Mouse (Mus musculus) stomach, embryonic 16.5 days (tissue): Measurements from ENCODE around the gene Timp2. TPM values are rescaled to one million over a fixed set of nuclear protein-coding genes. Genes with fewer than 3 reads are reported as not detected.

Experiments used
- ATAC-seq: fragments of 200-750 bp; cut with Nextera tagmentation; 2 replicates; pipeline ENCODE4 v1.8.0; 2017; ENCODE audit warnings: moderate number of reproducible peaks, moderate TSS enrichment; ENCODE audit not compliant: insufficient read depth, low FRiP score
- H3K27ac ChIP-seq: fragments of 300-500 bp; sonication (generic); 2 replicates; pipeline ENCODE4 v1.5.1; 2014; ENCODE audit warnings: low read length
- H3K27me3 ChIP-seq: fragments of 300-500 bp; sonication (generic); 2 replicates; pipeline ENCODE4 v1.6.1; 2014; ENCODE audit warnings: low read length, control low read depth, mixed read lengths; ENCODE audit not compliant: control insufficient read depth, insufficient read depth
- H3K36me3 ChIP-seq: fragments of 300-500 bp; sonication (generic); 2 replicates; pipeline ENCODE4 v1.6.1; 2014; ENCODE audit warnings: low read length; ENCODE audit not compliant: control insufficient read depth, insufficient read depth
- H3K4me1 ChIP-seq: fragments of 300-500 bp; sonication (generic); 2 replicates; pipeline ENCODE4 v1.6.1; 2014; ENCODE audit warnings: low read length, control low read depth, mixed read lengths; ENCODE audit not compliant: control insufficient read depth, insufficient read depth
- H3K4me2 ChIP-seq: fragments of 300-500 bp; sonication (generic); 2 replicates; pipeline ENCODE4 v1.6.1; 2014; ENCODE audit warnings: low read depth, low read length, mixed read lengths
- H3K4me3 ChIP-seq: fragments of 300-500 bp; sonication (generic); replicated peaks from 2 replicates; pipeline ENCODE4 v1.5.1; 2014; ENCODE audit warnings: mild to moderate bottlenecking, low read length
- H3K9ac ChIP-seq: fragments of 300-500 bp; sonication (generic); 2 replicates; pipeline ENCODE4 v1.6.1; 2014; ENCODE audit warnings: low read length
- H3K9me3 ChIP-seq: fragments of 300-500 bp; sonication (generic); replicated peaks from 2 replicates; pipeline ENCODE4 v1.6.1; 2016; ENCODE audit warnings: low read length, control low read depth; ENCODE audit not compliant: control insufficient read depth
- WGBS: fragments of 180-500 bp; shearing (Covaris S2); extraction: QIAGEN DNeasy Blood & Tissue Kit; methylation state at CpG from one replicate; pipeline ENCODE4 v1.1.7; 2014; 5-methylcytosine and 5-hydroxymethylcytosine counted together
- polyA plus RNA-seq: library from polyadenylated mRNA; unstranded; fragments of >200 nt; fragmentation: Nextera tagmentation; extraction: Ambion mirVana; gene quantifications from 2 replicates; pipeline ENCODE4 v1.2.1, GENCODE M21; 2015

The Timp2 gene
- 66.5 and 66.7 TPM in 2 replicates for polyA plus RNA-seq

DNA sequence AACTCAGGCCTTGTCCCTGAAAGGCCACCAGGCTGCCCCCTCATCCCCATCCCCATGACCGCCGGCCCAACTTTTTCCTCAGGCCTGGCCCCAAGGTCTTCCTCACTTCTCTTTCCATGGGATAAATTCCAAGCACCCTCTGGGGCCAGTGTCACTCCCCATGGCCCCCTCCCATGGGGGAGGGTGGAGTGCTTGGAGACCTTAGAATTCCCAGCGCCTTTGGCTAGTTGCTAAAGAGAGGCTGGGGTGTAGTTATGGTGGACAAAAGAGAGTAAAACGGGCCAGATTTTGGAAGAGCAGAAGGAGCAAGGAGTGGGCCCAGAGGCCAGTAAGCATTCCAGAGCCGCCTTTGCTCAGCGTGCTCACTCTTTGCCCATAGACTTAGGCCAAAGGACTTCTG is at the start of gene Timp2:
TSS of gene Timp2 (minus strand) at position 101 of the 400 bp plus-strand sequence.
- H3K4me3 ChIP-seq = peak within 1 kb of the TSS; percentile 78
- H3K27ac ChIP-seq = peak within 1 kb of the TSS; percentile 90
- peak within 1 kb of the TSS; percentile 93 for H3K4me2 ChIP-seq
- peak within 1 kb of the TSS; percentile 95 for H3K9ac ChIP-seq
- WGBS = 40% methylated on average over 6 of the region's 6 CpGs
- no peaks in the 10 kb centered on the region for H3K9me3 ChIP-seq
- H3K4me1 ChIP-seq = peaks cover 25% of the 10 kb centered on the region
- H3K27me3 ChIP-seq = no peaks in the 10 kb centered on the region
- H3K36me3 ChIP-seq = no peaks in the 10 kb centered on the region
- no peak for ATAC-seq

DNA sequence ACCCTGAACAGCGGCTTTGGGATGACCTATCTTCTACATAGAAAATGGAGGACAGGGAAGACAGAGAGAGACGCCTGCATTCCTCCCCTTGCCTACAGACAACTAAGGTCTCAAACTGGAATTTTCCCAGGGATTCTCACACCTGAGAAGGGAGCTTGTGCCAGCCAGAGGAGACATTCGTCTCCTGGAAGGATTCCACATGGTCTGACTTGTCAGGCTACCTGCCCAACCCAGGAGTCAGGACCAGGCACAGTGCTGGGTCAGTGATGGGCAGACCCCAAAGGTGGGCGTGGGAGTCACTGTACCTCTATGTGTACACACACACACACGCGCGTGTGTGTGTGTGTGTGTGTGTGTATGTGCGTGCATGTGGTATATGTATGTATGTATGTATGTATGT is 49.8 kb upstream of the Timp2 start:
- no peaks in the 10 kb centered on the region for H3K9me3 ChIP-seq
- H3K27ac ChIP-seq = no peak overlapping the region
- no peak overlapping the region for H3K9ac ChIP-seq
- H3K4me2 ChIP-seq = no peak overlapping the region
- no peak for ATAC-seq
- H3K4me3 ChIP-seq = no peak overlapping the region
- peaks cover 3% of the 10 kb centered on the region; the same call in 1 of the 2 replicates for H3K36me3 ChIP-seq
- 90% methylated on average over 8 of the region's 8 CpGs for WGBS
- no peaks in the 10 kb centered on the region for H3K27me3 ChIP-seq
- H3K4me1 ChIP-seq = peaks cover 23% of the 10 kb centered on the region

DNA sequence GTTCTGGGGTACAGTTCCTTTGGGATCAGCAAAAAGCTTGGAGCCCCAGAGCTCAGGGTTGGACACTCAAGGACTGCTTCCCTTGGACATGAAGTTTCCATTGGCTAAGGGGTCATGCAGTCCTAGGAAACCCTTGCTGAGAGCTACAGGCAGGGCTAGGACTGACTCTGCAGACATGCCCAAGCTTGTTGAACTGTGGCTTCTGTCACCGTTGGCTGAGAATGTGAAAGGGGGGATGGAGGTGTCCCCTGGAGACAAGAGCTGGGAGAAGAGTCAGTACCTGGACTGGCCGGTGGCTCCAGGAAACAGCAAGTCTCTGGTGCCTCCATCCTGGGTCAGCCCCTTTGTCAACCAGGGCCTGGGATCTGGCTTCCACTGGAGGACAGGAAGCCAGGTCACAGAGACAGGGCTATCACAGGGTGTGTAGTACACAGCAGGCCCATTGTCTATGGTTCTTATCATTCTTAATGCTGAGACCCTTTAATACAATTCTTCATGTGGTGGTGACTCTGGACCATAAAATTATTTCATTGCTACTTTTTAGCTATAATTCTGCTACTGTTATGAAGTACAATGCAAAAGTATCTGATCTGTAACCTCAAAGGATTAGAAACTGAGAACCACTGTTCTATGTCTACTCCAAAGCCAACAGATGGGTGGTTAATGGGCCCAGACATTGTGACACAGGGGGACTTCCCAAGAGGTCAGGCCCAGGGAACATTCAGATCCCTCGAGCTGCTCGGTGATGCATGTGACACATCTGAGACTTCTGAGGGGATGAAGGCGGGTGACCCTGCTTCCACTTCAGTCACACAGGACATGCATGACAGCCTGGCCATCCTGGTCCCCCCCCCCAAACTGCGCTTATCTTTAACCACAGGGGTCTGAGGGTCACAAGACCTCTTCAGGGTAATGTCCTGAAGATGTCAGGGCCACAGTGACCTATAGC is 48.7 kb upstream of the Timp2 start:
- WGBS = 78% methylated on average over 6 of the region's 6 CpGs
- H3K9me3 ChIP-seq = no peaks in the 10 kb centered on the region
- H3K27me3 ChIP-seq = no peaks in the 10 kb centered on the region
- no peak overlapping the region for H3K9ac ChIP-seq
- H3K4me1 ChIP-seq = peaks cover 28% of the 10 kb centered on the region
- H3K27ac ChIP-seq = no peak overlapping the region
- no peak for ATAC-seq
- H3K4me2 ChIP-seq = no peak overlapping the region
- H3K36me3 ChIP-seq = no peaks in the 10 kb centered on the region
- H3K4me3 ChIP-seq = no peak overlapping the region

DNA sequence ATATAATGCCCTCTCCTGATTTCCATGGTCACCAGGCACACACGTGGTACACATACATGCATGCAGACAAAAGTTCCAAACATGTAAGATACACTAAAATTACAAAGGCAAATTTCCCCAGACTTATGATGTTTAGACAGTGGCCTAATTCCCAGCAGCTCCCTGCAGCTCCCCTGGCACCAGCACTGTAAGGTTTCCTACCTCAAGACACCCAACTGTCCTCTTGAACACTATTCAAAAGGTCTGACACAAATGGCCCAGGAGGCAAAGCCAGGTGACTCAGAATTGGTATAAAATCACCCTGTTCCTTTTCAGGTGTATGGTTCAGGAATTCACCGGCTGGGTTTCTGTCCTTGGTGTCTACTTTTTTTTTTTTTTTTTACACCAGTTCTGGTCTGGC is 47.6 kb upstream of the Timp2 start:
- no peaks in the 10 kb centered on the region for H3K9me3 ChIP-seq
- no peak for ATAC-seq
- H3K27me3 ChIP-seq = no peaks in the 10 kb centered on the region
- 89% methylated on average over 2 of the region's 2 CpGs for WGBS
- H3K27ac ChIP-seq = no peak overlapping the region
- H3K9ac ChIP-seq = no peak overlapping the region
- H3K4me1 ChIP-seq = peaks cover 28% of the 10 kb centered on the region
- H3K36me3 ChIP-seq = no peaks in the 10 kb centered on the region
- no peak overlapping the region for H3K4me3 ChIP-seq
- H3K4me2 ChIP-seq = no peak overlapping the region

DNA sequence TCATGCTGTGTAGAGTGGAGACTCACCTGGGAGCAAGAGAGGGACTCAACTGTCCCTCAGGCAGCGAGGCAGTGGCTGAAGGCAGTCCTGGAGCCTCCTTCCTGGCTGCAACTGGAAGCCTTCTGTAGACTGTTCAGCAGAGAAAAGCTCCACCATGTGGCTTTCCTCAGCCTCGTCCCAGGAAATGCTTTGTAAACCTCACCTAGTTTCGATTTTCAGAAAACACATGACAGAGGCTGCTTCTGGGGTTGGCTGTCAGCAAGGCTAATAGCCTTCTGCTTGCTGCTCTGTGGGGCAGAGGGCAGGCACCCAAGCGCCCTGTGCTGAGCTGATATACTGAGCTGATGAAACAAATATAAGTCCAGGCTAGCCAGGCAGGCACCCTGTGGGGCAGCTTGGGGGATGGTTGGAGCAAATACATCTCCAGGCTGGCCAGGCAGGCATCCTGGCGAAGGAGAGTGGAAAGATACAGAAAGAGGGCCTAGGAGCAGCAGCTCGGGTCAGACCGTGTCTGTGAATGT is 46.3 kb upstream of the Timp2 start, which contains the start of gene Lgals3bp:
TSS of gene Lgals3bp (minus strand) at position 333 of the 521 bp plus-strand sequence.
- Histone ChIP-seq H3K4me3 (peak within 1 kb of the TSS; percentile 31), H3K27me3 (no peaks in the 10 kb centered on the region), H3K36me3 (no peaks in the 10 kb centered on the region), H3K4me1 (peaks cover 28% of the 10 kb centered on the region), H3K4me2 (peak within 1 kb of the TSS; percentile 52), H3K9ac (peak within 1 kb of the TSS; percentile 63), H3K9me3 (no peaks in the 10 kb centered on the region), H3K27ac (peak within 1 kb of the TSS; percentile 85)
- WGBS = 23% methylated on average over 7 of the region's 7 CpGs
- ATAC-seq = peak; percentile 76

DNA sequence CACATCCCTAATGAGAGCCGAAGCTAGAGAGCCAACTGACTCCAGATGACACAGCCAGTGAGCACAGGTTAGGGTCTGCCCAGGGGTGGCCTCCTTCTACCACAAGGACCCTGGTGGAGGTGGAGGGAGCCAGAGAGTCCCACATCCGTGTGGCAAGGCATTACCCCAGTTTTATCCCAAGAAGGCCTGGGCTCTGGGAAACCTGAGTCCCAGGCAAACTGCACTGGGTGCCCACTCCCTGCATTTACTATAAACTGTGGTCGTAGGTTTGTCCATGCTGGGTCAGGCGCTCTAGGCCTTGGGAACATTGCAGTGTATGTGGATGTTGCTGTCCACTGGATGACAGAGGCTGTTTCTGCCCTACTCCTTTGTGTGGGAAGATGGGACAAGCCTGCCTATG is 45.7 kb upstream of the Timp2 start:
- no peaks in the 10 kb centered on the region for H3K27me3 ChIP-seq
- ATAC-seq = no peak; the same call in 1 of the 2 replicates
- WGBS = 73% methylated on average over 4 of the region's 4 CpGs
- H3K36me3 ChIP-seq = peaks cover 1% of the 10 kb centered on the region; the same call in 1 of the 2 replicates
- H3K4me3 ChIP-seq = peak overlapping the region; percentile 31
- peak overlapping the region; percentile 85 for H3K27ac ChIP-seq
- no peaks in the 10 kb centered on the region for H3K9me3 ChIP-seq
- peak overlapping the region; percentile 52 for H3K4me2 ChIP-seq
- peak overlapping the region; percentile 62 for H3K9ac ChIP-seq
- peaks cover 28% of the 10 kb centered on the region for H3K4me1 ChIP-seq

DNA sequence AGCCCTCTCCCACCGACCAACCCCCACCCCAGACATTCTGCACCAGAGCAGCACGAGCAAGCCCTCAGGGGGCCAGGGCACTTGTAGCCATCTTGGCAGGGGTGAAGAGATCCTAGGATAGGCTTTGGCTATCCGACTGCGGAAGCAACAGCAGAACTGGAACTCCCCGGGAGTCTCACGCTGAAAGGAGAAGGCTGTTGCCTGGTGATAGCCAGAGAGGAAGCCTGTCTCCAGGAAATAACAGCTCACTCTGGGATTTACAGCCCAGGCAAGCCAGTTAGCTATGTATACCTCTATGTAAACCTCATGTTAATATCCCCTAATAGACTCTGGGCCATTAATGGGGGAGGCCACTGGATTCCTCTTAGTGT is 45.0 kb upstream of the Timp2 start:
- peaks cover 28% of the 10 kb centered on the region for H3K4me1 ChIP-seq
- WGBS = 24% methylated on average over 6 of the region's 6 CpGs
- no peak for ATAC-seq
- H3K27me3 ChIP-seq = no peaks in the 10 kb centered on the region
- peak overlapping the region; percentile 85 for H3K27ac ChIP-seq
- H3K4me2 ChIP-seq = peak overlapping the region; percentile 52
- peak overlapping the region; percentile 62 for H3K9ac ChIP-seq
- peak overlapping the region; percentile 31 for H3K4me3 ChIP-seq
- H3K36me3 ChIP-seq = peaks cover 7% of the 10 kb centered on the region; the same call in 1 of the 2 replicates
- no peaks in the 10 kb centered on the region for H3K9me3 ChIP-seq

DNA sequence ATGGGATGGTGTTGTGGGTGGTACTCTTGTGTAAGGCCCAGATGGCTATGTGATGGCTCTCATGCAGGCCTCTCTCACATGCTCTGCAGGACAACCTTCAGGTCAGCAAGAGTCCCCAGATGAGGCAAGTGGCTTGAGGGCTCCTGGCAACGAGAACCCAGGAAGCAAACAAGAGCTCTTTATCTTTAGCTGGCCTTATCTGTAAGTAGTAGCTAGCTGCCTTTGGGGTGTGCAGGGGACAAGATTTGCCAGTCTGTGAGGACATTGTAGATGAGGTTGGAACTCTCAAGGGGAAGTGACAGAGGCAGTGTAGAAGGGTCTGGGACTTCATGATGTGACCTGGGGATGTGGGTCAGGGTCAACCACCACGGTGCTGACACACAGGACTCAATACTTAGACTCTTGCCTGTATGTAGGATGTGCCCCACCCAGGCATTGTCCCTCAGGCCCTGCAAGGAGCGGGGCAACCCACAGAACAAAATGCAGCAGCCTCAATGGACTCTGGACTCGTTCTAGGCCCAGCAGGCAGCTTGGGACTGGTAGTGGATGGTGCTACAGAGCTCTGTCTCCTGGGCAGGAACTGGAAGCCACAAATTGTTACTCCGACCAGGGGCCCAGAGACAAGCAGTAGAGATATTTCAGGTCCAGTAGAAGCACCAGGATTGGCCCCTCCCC is 44.5 kb upstream of the Timp2 start:
- peak; percentile 46; the same call in 1 of the 2 replicates for ATAC-seq
- Histone ChIP-seq H3K9me3 (no peaks in the 10 kb centered on the region), H3K4me1 (peaks cover 28% of the 10 kb centered on the region), H3K4me3 (peak overlapping the region; percentile 31), H3K27ac (peak overlapping the region; percentile 85), H3K36me3 (peaks cover 7% of the 10 kb centered on the region; the same call in 1 of the 2 replicates), H3K9ac (peak overlapping the region; percentile 61), H3K4me2 (peak overlapping the region; percentile 52), H3K27me3 (no peaks in the 10 kb centered on the region)
- 59% methylated on average over 5 of the region's 5 CpGs for WGBS
